Mouse (Mus musculus): ENCODE results near the gene Gltp. TPM values are rescaled to one million over a fixed set of nuclear protein-coding genes. Genes with fewer than 3 reads are reported as not detected.

Gene Gltp
- polyA plus RNA-seq, 1 experiment from 2014 or later, result 79.0 TPM

Small RNA genes lying within 50 kb of the gene (microRNA-seq; reads per million reads assigned to microRNA genes)
- gene Mir7028, result not detected

Other genes with a start within 250 kb of the Gltp start
- gene Mmab, start 246.9 kb downstream of the Gltp start, polyA plus RNA-seq (2016; fragmentation: Nextera tagmentation; extraction: Ambion mirVana), result 33.2 and 34.4 TPM in 2 replicates
- 54.9 and 55.0 TPM in 2 replicates for gene Mvk, start 246.7 kb downstream of the Gltp start, polyA plus RNA-seq (2016; fragmentation: Nextera tagmentation; extraction: Ambion mirVana)
- 2.3 and 3.8 TPM in 2 replicates for gene Fam222a, start 123.0 kb downstream of the Gltp start, polyA plus RNA-seq (2016; fragmentation: Nextera tagmentation; extraction: Ambion mirVana)
- gene Trpv4, start 32.6 kb downstream of the Gltp start, polyA plus RNA-seq (2016; fragmentation: Nextera tagmentation; extraction: Ambion mirVana), result 0.75 and 0.91 TPM in 2 replicates
- gene Tchp, start 16.8 kb upstream of the Gltp start, polyA plus RNA-seq (2016; fragmentation: Nextera tagmentation; extraction: Ambion mirVana), result 20.7 and 22.0 TPM in 2 replicates
- 44.4 and 48.1 TPM in 2 replicates for gene Ankrd13a, start 83.7 kb upstream of the Gltp start, polyA plus RNA-seq (2016; fragmentation: Nextera tagmentation; extraction: Ambion mirVana)
- 36.7 and 38.1 TPM in 2 replicates for gene Git2, start 84.5 kb upstream of the Gltp start, polyA plus RNA-seq (2016; fragmentation: Nextera tagmentation; extraction: Ambion mirVana)
- gene 1500011B03Rik, start 132.5 kb upstream of the Gltp start, polyA plus RNA-seq (2016; fragmentation: Nextera tagmentation; extraction: Ambion mirVana), result 108 TPM in 2 replicates
- not detected in 2 replicates for gene 4930519G04Rik, start 162.7 kb upstream of the Gltp start, polyA plus RNA-seq (2016; fragmentation: Nextera tagmentation; extraction: Ambion mirVana)
- gene Gm9936, start 167.7 kb upstream of the Gltp start, polyA plus RNA-seq (2016; fragmentation: Nextera tagmentation; extraction: Ambion mirVana), result 0.08 and 0.12 TPM in 2 replicates
- gene Oasl2, start 206.0 kb upstream of the Gltp start, polyA plus RNA-seq (2016; fragmentation: Nextera tagmentation; extraction: Ambion mirVana), result 0.68 and 0.72 TPM in 2 replicates
- gene Oasl1, start 232.3 kb upstream of the Gltp start, polyA plus RNA-seq (2016; fragmentation: Nextera tagmentation; extraction: Ambion mirVana), result 0.24 TPM in 1 of 2 replicates, not detected in the other

Data from embryonic facial prominence, embryonic 10.5 days (tissue).